Mouse (Mus musculus): ENCODE results near the gene Slc35a1. TPM values are rescaled to one million over a fixed set of nuclear protein-coding genes. Genes with fewer than 3 reads are reported as not detected.

Slc35a1 gene
- polyA plus RNA-seq, 1 experiment, result 15.0 TPM

DNA sequence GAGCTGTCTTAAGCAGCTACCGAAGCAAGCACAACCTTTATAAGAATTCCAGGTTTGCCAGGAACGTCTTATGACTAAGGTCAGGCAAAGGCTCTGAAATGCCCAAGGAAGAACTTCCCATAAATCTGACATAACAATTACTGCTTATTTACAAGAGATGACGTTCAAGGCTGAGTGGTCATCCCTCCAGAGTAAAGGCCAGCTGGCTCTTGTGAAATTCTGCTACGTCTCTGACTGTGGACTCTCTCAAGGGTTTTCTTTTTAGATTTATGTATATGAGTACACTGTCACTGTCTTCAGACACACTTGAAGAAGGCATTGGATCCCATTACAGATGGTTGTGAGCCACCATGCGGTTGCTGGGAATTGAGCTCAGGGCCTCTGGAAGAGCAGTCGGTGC is 60.8 kb downstream of the Slc35a1 start:
- TF ChIP-seq MAX (IDR thresholded peaks at IDR 0.05; ENCODE audit: low read depth) (no peak), MYOD1 (IDR thresholded peaks at IDR 0.05; ENCODE audit: control insufficient read depth in 1 of 3, insufficient read length in 2 of 3, low read depth in 2 of 3) (no peak), CEBPB (IDR thresholded peaks at IDR 0.05; ENCODE audit: insufficient read depth, poor library complexity, severe bottlenecking) (no peak), REST (IDR thresholded peaks at IDR 0.05; ENCODE audit: insufficient read depth, insufficient read length) (no peak)
- Histone ChIP-seq H3K27me3 (ENCODE audit: control insufficient read depth, insufficient read depth, insufficient read length) (no peaks in the 10 kb centered on the region), H3ac (ENCODE audit: control insufficient read depth, insufficient read length) (no peak overlapping the region), H3K4me2 (ENCODE audit: low read depth) (no peak overlapping the region), H3K4me3 (no peak overlapping the region), H3K36me3 (ENCODE audit: control insufficient read depth, insufficient read depth) (peaks cover 26% of the 10 kb centered on the region), H3K79me2 (ENCODE audit: control insufficient read depth, insufficient read depth) (no peaks in the 10 kb centered on the region)

- TF ChIP-seq E2F4 (IDR thresholded peaks at IDR 0.05; ENCODE audit: insufficient read depth) (no peak), REST (IDR thresholded peaks at IDR 0.05; ENCODE audit: insufficient read depth, insufficient read length) (no peak), TCF12 (IDR thresholded peaks at IDR 0.05; ENCODE audit: insufficient read depth, poor library complexity, severe bottlenecking) (no peak), CEBPB (IDR thresholded peaks at IDR 0.05; ENCODE audit: insufficient read depth, poor library complexity, severe bottlenecking) (no peak), USF1 (IDR thresholded peaks at IDR 0.05; ENCODE audit: low read depth) (no peak), POLR2AphosphoS2 (IDR thresholded peaks at IDR 0.05; ENCODE audit: insufficient read length, low read depth) (no peak), MYOD1 (IDR thresholded peaks at IDR 0.05; ENCODE audit: control insufficient read depth in 1 of 3, insufficient read length in 2 of 3, low read depth in 2 of 3) (no peak)
- peaks cover 35% of the 10 kb centered on the region for H3K36me3 ChIP-seq (ENCODE audit: control insufficient read depth, insufficient read depth)
- H3ac ChIP-seq (ENCODE audit: control insufficient read depth, insufficient read length), result no peak overlapping the region
- no peaks in the 10 kb centered on the region for H3K27me3 ChIP-seq (ENCODE audit: control insufficient read depth, insufficient read depth, insufficient read length)
- H3K4me2 ChIP-seq (ENCODE audit: low read depth), result no peak overlapping the region
- H3K79me2 ChIP-seq (ENCODE audit: control insufficient read depth, insufficient read depth), result no peaks in the 10 kb centered on the region
- no peak overlapping the region for H3K4me3 ChIP-seq
Observed at GRCm38 (mm10) chr4:34625556-34625955, 61.7 kb downstream of the Slc35a1 start.

GRCm38 (mm10) chr4:34616146-34616545 is 71.1 kb downstream of the Slc35a1 start:
- Histone ChIP-seq H3K79me2 (ENCODE audit: control insufficient read depth, insufficient read depth) (peaks cover 42% of the 10 kb centered on the region), H3K36me3 (ENCODE audit: control insufficient read depth, insufficient read depth) (peaks cover 6% of the 10 kb centered on the region), H3ac (ENCODE audit: control insufficient read depth, insufficient read length) (no peak overlapping the region), H3K4me3 (peak overlapping the region; percentile 96), H3K4me2 (ENCODE audit: low read depth) (peak overlapping the region; percentile 95), H3K27me3 (ENCODE audit: control insufficient read depth, insufficient read depth, insufficient read length) (no peaks in the 10 kb centered on the region)
- TF ChIP-seq SRF (IDR thresholded peaks at IDR 0.05; ENCODE audit: control insufficient read depth, insufficient read length, low read depth) (no peak), TCF3 (IDR thresholded peaks at IDR 0.05; ENCODE audit: insufficient read length, low read depth) (no peak), REST (IDR thresholded peaks at IDR 0.05; ENCODE audit: insufficient read depth, insufficient read length) (no peak), MYOD1 (IDR thresholded peaks at IDR 0.05; ENCODE audit: control insufficient read depth in 1 of 3, insufficient read length in 2 of 3, low read depth in 2 of 3) (no peak), CEBPB (IDR thresholded peaks at IDR 0.05; ENCODE audit: insufficient read depth, poor library complexity, severe bottlenecking) (no peak), MYOG (IDR thresholded peaks at IDR 0.05; ENCODE audit: control insufficient read depth in 1 of 3, insufficient read depth in 1 of 3, insufficient read length in 2 of 3, low read depth in 2 of 3) (no peak), MAX (IDR thresholded peaks at IDR 0.05; ENCODE audit: low read depth) (no peak), TCF12 (IDR thresholded peaks at IDR 0.05; ENCODE audit: insufficient read depth, poor library complexity, severe bottlenecking) (no peak), USF1 (IDR thresholded peaks at IDR 0.05; ENCODE audit: low read depth) (no peak), POLR2A (IDR thresholded peaks at IDR 0.05; ENCODE audit: insufficient read length, low read depth) (no peak), E2F4 (IDR thresholded peaks at IDR 0.05; ENCODE audit: insufficient read depth) (no peak), POLR2AphosphoS2 (IDR thresholded peaks at IDR 0.05; ENCODE audit: insufficient read length, low read depth) (no peak)

- TF ChIP-seq MYOD1 (IDR thresholded peaks at IDR 0.05; ENCODE audit: control insufficient read depth in 1 of 3, insufficient read length in 2 of 3, low read depth in 2 of 3), result no peak
- no peak for TF ChIP-seq MAX (IDR thresholded peaks at IDR 0.05; ENCODE audit: low read depth)
- no peak for TF ChIP-seq E2F4 (IDR thresholded peaks at IDR 0.05; ENCODE audit: insufficient read depth)
- no peak for TF ChIP-seq CEBPB (IDR thresholded peaks at IDR 0.05; ENCODE audit: insufficient read depth, poor library complexity, severe bottlenecking)
- TF ChIP-seq REST (IDR thresholded peaks at IDR 0.05; ENCODE audit: insufficient read depth, insufficient read length), result no peak
- TF ChIP-seq POLR2AphosphoS2 (IDR thresholded peaks at IDR 0.05; ENCODE audit: insufficient read length, low read depth), result no peak
- no peak for TF ChIP-seq MYOG (IDR thresholded peaks at IDR 0.05; ENCODE audit: control insufficient read depth in 1 of 3, insufficient read depth in 1 of 3, insufficient read length in 2 of 3, low read depth in 2 of 3)
- no peak for TF ChIP-seq SRF (IDR thresholded peaks at IDR 0.05; ENCODE audit: control insufficient read depth, insufficient read length, low read depth)
- no peak for TF ChIP-seq TCF3 (IDR thresholded peaks at IDR 0.05; ENCODE audit: insufficient read length, low read depth)
- no peak for TF ChIP-seq TCF12 (IDR thresholded peaks at IDR 0.05; ENCODE audit: insufficient read depth, poor library complexity, severe bottlenecking)
- no peak for TF ChIP-seq USF1 (IDR thresholded peaks at IDR 0.05; ENCODE audit: low read depth)
- no peak for TF ChIP-seq POLR2A (IDR thresholded peaks at IDR 0.05; ENCODE audit: insufficient read length, low read depth)
- peak overlapping the region; percentile 96 for H3K4me3 ChIP-seq
- H3K27me3 ChIP-seq (ENCODE audit: control insufficient read depth, insufficient read depth, insufficient read length), result no peaks in the 10 kb centered on the region
- no peaks in the 10 kb centered on the region for H3K36me3 ChIP-seq (ENCODE audit: control insufficient read depth, insufficient read depth)
- H3K79me2 ChIP-seq (ENCODE audit: control insufficient read depth, insufficient read depth), result peaks cover 47% of the 10 kb centered on the region
- H3ac ChIP-seq (ENCODE audit: control insufficient read depth, insufficient read length), result peak overlapping the region; percentile 59
- H3K4me2 ChIP-seq (ENCODE audit: low read depth), result peak overlapping the region; percentile 95
Observed at GRCm38 (mm10) chr4:34615303-34615702, 71.9 kb downstream of the Slc35a1 start.

DNA sequence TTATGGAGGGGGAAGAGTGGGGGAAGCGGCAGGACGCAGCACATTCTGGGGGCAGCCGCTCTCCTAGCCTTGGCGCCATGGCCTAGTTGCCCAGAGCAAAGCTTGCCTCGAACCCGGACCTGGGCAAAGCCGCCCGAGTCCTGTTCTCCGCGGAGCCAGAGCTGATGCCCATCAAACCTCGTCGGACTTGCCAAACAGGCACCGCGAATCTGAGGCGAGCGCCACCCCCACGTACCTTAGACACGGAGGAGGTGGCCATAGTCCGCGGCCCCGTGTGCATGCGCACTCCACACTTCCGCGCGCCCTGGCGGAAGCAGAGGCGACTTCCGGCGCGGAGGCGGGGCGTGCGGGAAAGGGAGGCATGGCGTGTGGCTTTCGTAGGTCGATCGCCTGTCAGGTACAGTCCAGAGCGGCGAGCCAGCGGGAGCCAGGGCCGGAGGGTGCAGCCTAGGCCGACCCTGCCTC is 72.6 kb downstream of the Slc35a1 start, which contains the start of the genes Orc3 and Rars2:
Orc3 (minus strand) TSS at position 315 of the 465 bp plus-strand sequence.
Rars2 (plus strand) TSS at position 328 of the 465 bp plus-strand sequence.
- peak within 1 kb of the TSS; percentile 96 for H3K4me3 ChIP-seq
- H3K36me3 ChIP-seq (ENCODE audit: control insufficient read depth, insufficient read depth), result peaks cover 6% of the 10 kb centered on the region
- TF ChIP-seq TCF12 (IDR thresholded peaks at IDR 0.05; ENCODE audit: insufficient read depth, poor library complexity, severe bottlenecking) (no peak), MYOG (IDR thresholded peaks at IDR 0.05; ENCODE audit: control insufficient read depth in 1 of 3, insufficient read depth in 1 of 3, insufficient read length in 2 of 3, low read depth in 2 of 3) (peak in 1 of 3 experiments; percentile 36), SRF (IDR thresholded peaks at IDR 0.05; ENCODE audit: control insufficient read depth, insufficient read length, low read depth) (no peak), MAX (IDR thresholded peaks at IDR 0.05; ENCODE audit: low read depth) (no peak), POLR2A (IDR thresholded peaks at IDR 0.05; ENCODE audit: insufficient read length, low read depth) (peak; percentile 96), POLR2AphosphoS2 (IDR thresholded peaks at IDR 0.05; ENCODE audit: insufficient read length, low read depth) (peak; percentile 91)

More for the DNA sequence above, 72.6 kb downstream of the Slc35a1 start, which contains the start of the genes Orc3 and Rars2:
- H3K79me2 ChIP-seq (ENCODE audit: control insufficient read depth, insufficient read depth), result peaks cover 53% of the 10 kb centered on the region
- H3K27me3 ChIP-seq (ENCODE audit: control insufficient read depth, insufficient read depth, insufficient read length), result no peaks in the 10 kb centered on the region
- peak within 1 kb of the TSS; percentile 95 for H3K4me2 ChIP-seq (ENCODE audit: low read depth)
- peak within 1 kb of the TSS; percentile 59 for H3ac ChIP-seq (ENCODE audit: control insufficient read depth, insufficient read length)
